Mouse (Mus musculus) spleen, postnatal 4 days (tissue): Measurements from ENCODE around the gene Dtx4.

Experiments
- DNase-seq, 2 experiments: peaks; one replicate each; pipeline ENCODE4 v3.0.0; 2022; ENCODE audit warnings: low spot score in 2 of 2

The Dtx4 gene

DNA sequence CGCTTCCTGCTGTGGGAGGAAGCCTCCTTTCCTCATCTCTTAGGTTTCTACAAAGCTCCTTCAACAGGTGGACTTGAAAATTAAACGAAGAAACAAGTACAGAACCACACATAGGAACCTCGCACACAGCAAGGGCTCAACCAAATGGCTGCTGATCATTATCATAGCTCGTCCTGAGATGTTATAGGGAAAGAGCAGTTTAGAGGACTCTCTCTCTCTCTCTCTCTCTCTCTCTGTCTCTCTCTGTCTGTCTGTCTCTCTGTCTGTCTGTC is 7.1 kb downstream of the Dtx4 start:
- DNase-seq, result no peak

DNA sequence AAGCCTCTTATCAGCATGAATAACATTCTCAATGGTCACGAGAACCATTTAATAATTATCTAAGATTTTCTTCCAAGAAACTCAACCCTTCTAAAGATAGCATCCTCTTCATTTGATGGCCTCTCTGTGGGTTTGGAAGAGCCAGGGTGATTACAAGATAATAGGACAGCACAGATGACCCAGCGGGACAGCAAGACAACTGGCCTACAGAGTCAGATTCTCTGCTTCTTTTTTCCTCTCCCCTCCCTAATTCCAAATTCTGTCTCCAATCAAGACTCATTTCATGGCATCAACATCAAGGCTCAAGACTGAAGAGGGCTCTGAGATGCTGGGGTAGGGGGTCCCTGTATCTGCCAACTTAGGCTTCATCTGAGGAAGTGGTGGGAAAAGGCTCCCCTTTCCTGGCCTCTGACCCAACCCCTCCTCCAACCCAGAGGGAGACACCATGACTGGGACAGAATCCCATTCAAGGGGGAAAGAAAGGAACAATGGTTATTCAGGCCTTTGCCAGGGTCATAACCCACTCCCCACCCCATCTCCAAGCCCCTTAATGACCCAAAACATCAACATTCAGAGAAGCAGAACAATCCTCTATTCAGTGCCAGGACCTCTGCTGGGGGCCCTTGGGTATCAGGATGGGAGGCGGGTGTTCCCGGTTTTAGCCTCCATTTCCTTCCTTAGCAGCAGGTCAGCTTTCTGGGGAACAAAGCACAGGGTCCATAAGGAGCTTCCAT is 7.6 kb downstream of the Dtx4 start:
- DNase-seq, result no peak

DNA sequence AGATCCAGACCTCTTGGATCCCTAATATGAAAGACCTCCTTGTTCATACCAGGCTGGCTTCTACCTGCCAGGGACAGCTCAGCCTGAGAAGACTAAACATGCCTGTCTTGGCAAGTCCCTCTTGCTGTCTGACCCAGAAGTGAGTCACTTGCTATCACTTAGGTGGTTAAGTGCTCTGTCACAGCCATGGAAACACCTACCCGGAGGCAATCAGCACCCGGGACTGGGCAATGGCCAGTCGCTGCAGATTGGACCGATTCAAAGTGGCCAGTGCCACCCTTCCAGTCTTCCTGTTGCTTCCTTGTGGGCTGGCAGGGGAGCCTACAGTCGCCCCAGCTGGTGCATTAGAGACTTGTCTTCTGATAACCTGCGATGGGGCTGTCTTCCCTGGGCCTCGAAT is 9.6 kb downstream of the Dtx4 start:
- no peak for DNase-seq

DNA sequence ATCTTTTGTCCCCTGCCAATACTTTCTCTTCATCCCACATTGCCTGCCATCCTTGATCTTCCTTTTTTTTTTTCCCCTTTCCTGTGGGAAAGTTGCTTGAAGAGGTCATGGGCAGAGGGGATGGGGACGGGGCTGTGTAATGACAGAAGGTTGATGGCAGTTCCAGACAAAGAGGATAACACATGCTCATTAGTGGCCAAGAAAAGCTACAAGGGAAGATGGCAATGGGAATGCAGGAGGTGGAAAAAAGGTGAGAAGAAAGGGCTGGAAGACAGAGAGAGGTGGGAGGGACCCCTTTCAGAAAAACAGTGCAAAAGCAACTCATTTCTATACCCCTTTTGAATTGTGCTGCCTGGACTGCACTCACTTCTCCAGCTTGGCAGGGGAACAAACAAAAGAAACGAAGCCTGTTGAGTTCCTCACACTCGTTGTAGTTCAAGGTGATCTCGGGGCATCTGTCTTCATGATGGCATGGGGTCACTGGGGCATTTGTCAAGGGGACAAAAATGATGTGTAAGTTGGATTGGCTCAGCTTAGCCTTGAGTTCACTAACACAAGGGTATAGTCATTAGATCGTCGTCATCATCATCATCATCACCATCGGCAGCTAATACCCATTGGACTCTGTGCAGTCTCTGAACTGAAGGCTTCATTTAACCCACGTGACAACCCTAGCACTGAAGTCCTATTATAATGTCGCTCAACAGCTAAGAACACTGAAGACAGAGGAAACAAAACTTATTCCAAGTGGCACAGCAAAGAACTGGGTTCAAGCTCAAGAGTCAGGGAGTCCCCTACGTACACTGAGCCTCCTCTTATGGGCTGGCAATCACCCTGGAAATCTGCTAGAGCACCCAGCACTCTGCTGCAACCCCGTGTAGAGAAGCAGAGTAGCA is 11.3 kb downstream of the Dtx4 start:
- DNase-seq, result no peak

DNA sequence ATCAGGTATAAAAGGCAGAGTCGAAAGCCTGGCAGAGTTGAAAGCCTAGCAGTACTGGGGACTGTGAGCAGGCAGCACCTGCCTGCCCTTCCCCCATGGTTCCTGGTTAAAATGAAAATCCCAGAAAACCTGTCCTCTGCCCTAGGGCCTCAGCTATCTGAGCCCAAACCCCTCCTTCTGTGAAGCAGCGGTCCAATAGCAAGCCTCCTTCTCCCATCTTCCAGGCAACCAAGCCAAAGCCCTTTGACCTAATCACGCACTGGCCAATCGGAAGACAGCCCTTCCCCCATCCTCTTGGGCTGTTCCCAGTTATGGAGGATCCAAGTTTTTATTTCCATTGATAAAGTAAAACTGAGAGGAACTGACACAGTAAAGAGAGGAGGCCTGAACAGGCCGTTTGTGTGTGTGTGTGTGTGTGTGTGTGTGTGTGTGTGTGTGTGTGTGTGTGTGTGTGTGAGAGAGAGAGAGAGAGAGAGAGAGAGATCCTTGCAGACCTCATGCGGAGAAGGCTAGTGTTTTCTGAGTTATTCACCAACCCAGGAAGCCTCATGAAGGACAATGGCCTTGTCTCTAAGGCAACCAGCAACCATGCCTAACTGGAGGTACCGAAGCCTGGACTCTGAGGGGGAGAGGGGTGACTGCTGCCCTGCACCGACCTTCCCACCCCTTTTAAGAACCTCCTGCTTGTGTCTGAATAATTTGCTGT is 12.1 kb downstream of the Dtx4 start:
- DNase-seq, result no peak

DNA sequence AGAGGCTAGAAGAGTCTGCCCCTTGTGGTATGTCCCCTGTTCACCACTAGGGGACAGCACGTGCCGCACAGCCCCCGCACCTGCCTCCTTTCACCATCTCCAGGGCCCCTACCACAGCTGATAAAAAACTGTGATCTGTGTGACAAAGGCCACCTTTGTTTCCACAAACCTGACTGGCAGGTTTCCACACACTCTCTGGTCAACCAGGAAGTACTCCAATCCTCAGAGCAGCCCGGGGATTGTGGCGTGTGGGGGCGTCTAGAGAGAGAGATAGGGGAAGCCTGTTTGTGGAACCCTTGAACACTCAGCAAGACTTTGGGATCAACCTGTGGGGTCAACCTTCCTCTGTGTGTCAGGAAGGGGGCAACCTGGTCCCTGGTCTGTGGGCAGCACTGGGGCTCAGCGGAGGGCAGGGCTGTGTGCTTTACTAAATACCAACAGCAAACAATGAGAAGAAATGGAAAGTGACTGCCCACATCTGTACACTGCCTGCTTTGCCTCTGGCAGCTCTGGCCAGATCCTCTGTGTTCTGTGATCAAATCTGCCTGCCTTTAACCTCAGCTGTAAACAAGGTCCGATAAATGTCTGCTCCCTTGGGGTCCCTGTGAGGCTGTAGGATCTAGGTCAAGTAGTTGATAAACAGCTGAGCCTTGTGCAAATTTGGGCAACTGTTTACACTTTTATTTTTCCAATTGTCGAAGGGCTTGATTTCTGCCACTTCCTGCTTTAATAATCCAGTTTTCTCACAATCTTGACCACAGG is 12.9 kb downstream of the Dtx4 start:
- DNase-seq, result peak in 1 of 2 experiments; percentile 73

DNA sequence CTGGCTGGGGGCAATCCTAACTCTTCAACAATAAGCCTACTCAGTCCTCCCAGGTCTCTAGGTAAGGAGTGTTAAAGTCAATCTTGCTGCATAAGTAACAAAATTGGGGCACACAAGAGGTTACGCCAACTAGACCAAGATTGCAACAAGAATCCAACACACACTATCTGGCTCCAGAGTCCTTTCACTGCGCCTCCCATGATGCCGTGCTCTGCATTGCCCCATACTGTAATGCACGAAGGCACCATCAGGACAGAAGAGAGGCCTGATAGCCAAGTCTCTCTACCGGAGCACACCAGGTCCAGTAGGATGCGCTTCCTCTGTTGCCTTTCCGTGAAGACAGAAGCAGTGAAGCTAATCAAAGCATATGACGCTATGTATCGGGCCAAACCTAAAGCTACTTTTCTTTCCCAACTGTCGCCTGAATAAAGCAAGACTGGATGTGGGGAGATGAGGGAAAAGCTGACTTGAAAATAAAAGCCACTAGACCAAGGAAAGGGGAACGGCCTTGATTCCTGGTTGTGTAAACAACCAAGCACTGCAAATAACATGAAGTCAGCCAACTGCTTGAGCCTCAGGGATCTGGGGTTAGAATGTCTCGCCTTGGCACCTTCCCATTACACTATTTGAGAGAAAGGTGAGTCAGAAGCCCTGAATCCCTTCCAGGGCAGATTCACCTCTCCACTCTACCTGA is 13.6 kb downstream of the Dtx4 start:
- DNase-seq, result no peak

DNA sequence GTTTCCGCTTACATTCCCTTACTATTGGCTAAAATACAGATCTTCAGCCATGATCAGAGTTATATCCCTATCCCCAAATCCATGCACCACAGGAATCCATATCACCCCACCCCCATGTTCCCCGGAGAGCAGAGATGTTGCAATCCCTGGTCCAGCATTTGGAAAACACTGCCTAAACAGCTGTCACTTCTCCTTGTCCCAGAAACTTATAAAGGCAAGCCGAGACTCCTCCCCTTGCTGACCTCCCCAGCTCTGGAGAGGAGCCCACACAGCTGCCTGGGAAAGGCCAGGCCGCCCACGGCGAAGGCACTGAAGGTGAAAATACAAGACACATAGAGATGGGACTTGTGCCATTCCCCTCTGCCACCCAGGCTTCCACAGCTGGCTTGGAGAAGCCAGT is 14.4 kb downstream of the Dtx4 start:
- no peak for DNase-seq

DNA sequence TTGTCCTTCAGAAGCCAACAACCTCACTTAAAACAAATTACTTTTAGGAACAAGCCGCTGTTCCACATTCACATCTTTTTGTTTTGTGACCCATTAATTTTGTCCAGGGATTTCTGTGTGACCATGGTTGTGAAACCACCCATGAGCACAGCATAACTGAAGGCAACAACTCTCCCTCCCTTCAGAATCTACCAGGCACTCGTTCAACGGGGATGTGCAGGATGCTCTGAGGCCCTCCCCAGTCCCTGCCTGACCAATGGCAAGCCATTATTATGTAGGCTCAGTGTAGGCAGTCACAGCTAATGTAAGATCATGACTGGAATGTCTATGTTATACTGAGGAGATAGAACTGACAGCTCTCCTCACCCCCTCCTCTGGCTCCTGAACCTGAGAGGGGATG is 15.6 kb downstream of the Dtx4 start:
- DNase-seq, result no peak

DNA sequence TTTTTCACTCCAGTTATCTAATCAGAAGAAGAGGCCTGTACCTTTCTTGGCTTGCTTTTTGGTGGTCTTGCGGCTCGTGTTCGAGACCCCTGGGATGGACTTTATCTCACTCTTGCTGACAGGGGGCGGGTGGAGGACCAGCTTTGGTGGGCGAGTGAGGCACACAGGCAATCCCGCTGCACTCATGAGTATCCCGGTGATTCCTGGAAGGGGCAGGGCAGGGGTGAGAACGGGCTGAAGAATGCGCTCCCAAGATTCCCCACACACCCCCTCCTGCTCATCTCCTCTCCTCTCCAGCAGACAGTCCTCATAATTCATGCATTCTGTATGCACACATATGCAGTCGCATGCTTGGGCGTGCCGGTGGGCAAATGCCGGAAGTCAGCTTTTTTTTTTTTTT is 16.0 kb downstream of the Dtx4 start:
- no peak for DNase-seq

DNA sequence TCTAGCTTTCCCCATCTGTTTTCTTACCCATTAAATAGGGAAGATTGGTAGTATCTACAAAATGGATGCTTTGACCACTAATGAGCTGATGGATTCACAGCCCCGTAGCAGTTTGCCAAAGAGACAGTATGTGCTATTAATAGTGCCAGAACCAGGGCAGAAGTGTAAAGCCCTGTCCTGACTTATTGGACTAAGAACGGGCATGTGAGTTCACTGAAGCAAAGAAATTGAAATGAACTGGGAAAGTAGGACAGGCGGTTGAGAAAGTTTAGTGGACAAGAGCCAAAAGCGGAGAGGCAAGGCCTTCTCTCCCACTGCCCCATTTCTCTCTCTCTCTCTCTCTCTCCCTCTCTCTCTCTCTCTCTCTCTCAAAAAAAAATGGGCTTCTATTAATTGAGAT is 17.0 kb downstream of the Dtx4 start:
- no peak for DNase-seq

DNA sequence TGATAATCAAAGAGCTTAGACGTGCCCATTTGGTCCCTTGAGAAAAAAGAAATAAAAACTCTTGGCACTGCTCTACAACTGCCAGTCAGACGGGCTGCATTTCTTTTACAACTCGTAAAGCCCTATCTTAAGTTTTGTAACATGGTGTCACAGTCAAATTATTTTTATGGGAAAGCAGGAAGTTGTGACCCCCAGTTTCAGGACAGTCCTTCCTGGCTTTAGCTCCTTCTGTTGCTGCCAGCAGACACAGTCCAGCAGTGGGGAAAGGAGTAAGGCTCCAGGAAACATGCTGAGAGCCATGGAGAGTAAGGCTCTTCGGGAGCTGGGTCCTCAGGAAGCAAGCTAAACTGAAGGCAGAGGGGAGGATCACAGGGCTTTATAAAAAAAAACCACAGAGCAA is 17.5 kb downstream of the Dtx4 start:
- no peak for DNase-seq

DNA sequence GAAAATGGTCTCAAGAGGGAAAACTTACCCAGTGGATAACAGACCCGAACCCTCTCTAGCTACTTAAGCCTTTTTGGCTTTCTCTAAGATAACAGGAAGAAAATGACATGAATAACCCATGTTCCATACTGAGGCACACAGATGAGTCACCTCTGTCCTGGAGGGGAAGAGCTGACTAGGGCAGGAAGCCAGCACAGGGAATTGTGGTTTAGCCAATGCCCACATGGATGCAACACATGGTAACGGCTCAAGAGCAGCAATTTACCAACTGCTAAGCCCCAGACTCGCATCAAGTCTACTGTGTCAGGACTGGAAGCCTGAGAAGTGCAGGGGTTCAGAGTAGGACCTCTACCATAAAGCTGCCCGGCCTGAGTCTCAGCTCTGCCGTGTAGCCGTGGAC is 22.9 kb downstream of the Dtx4 start:
- no peak for DNase-seq

DNA sequence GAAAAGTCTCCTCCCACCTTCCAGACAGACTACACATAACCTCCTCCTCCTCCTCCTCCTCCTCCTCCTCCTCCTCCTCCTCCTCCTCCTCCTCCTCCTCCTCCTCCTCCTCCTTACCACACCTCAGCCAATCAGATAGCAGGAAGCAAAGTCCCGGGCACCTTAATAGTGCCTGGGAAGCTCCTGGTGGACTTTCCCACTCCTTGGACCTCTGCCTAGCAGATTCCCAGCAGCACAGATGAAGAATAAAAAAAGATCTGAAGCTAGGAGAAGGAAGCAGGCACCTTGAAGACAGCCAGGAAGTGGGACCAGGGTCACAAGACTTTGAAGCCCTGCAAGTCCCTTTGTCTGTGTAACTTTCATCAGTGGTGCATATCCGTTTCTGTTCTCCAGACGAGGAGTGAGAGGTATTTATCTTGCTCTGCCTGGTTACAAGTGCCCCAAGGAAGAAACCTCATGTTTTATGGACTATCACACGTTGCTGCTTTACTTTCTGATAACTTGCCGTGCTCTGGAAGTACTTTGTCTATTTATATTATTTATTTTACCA is 24.5 kb downstream of the Dtx4 start:
- no peak for DNase-seq

DNA sequence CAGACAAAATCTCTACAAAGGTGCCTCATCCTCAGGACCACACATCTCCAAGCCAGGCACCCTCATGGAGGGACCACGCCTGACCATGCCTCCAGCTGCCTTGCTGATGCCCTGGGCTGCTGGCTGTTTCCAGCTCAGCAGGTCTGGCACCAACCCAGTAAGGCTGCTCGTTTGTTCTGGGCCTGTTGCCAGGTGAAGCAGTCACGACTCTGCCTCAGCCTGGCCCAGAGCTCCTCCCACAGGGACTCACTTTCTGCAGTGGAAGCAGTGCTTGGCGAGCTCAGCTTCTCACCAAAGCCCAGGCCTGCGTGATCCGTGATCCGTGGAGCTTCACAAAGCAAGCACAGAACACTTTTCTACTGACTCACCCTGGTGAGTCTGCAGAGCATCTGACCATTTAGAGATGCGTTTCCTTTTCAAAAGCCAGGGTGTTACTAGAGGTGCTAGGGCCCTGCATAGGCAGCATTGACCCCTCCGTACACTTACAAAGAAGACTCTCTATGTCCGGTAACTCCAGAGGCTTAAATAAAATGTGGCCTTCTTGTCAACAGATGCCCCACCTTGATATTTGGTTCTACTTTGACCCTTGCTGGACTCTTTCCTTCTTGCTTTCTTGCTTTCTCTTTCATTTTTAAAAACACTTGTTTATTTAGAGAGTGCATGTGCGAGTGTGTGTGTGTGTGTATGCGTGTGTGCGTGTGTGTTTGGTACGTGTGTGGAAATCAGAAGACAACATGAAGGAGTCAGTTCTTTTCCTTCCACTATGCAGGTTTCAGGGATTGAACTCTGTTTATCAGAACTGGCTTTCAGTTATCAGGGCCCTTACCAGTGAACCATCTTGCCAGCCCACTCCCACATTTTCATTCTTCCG is 25.6 kb downstream of the Dtx4 start:
- peak in 1 of 2 experiments; percentile 32 for DNase-seq

DNA sequence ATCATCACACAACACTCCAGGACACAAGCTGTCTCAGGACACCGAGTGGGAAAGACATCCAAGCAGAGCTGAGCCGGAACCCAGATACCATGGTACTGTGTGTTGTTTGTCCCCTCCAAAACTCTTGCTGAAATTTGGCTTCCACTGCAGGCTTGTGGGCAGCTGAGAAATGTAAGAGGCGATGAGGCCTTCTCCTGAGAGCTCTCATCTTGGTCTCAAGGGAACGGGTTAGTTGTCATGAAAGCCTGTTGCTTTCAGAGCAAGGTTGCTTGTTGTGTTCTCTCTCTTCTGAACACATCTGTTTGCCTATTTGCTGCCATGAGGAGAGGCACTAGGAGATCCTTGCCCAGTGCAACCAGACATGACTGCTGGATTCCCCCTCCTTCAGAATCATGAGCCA is 27.3 kb downstream of the Dtx4 start:
- DNase-seq, result no peak

DNA sequence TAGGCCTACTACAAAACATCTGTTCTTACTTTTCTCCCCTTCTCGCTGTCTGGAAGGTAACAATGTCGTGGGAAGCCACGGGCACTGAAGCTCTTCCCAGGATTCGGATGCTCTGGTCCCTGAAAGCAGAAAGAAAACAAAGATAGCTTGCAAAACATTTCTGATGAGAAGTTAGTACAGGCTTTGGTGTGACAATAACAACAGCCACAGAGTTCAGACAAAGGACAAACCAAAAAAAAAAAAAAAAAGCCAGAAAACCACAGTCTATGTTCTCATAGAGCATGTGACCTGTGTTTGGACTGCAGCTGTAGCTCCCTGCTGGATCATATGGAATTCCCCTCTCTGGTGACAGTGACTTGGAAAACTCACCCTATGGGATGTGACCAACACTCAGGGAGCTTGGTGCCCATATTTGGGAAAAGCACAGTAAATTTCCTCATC is 28.0 kb downstream of the Dtx4 start:
- DNase-seq, result no peak

DNA sequence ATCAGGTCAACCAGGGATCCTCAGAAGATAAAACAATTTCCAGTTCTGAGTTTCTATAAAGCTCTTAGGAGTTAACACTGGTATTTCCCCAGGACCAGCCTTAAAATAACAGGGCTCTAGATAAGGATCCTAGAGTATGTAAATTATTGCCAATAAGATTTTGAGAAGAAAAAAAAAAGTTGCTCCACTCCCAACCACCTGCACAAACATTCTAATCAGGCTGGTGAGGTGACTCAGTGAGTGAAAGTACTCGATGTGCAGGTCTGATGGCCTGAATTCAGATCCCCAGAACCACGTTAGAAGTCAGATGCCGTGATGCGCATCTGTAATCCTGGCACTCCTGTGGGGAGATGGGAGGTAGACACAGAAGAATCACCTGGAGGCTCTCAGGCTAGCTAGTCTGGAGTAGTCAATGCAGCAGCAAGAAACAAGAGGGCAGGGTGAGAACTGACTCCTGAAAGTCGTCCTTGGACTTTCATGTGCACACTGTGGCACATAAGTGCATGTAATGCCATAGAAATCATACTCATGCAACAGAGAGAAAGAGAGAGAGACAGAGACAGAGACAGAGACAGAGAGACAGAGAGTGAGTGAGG is 28.8 kb downstream of the Dtx4 start:
- DNase-seq, result no peak

DNA sequence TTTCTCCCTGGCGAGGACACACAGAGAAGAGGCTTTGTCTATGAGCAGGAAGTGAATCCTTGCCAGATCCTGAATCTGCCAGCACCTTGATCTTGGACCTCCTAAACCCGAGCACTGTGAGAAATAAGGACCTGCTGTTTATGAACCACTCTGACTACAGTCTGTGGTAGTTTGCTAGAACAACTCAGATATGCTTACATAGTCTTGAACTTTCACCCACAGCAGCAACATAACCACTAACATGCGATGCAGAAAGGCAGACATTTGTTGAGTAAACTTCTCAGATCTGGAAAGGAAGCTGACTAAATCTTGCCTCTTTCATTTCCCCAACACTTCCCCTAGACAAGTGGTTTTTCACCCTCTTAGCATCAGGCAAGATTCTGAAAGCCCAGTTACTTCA is 29.4 kb downstream of the Dtx4 start:
- DNase-seq, result no peak

DNA sequence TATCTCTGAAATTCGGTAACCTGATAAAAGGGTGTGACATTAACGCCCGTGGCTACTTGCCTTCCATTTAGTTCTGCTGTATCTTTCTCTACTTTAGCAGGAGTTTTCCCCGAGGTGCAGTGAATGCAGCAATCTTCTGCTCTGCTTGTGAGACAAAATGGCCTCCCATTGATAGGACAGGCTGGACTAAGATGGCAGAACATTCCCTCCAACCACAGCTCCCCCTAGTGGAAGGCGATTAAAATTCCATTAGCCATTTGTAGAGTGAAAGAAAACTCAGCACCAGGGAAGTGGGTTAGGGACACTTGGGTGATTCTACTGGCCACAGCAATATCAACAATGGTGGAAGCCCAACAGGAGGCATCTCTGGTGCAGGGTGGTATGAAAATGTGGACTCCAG is 33.8 kb downstream of the Dtx4 start:
- DNase-seq, result peak in 1 of 2 experiments; percentile 73
